Mouse (Mus musculus) bone marrow, adult 2 months (tissue): ENCODE results near the gene Nynrin. TPM values are rescaled to one million over a fixed set of nuclear protein-coding genes. Genes with fewer than 3 reads are reported as not detected.

Experiments
- H3K27ac ChIP-seq: fragments of 200-500 bp; 2 replicates; pipeline ENCODE4 v1.5.1; 2012; ENCODE audit warnings: low read depth, mild to moderate bottlenecking, control low read depth, inconsistent platforms, low read length; ENCODE audit not compliant: control insufficient read depth, poor library complexity, insufficient read depth
- H3K4me1 ChIP-seq: fragments of 200-500 bp; 2 replicates; pipeline ENCODE4 v1.6.1; 2011; ENCODE audit warnings: low read length; ENCODE audit not compliant: control insufficient read depth, insufficient read depth
- H3K4me3 ChIP-seq: fragments of 200-500 bp; replicated peaks from 2 replicates; pipeline ENCODE3; 2011; ENCODE audit warnings: mild to moderate bottlenecking, low read depth, low read length, control low read depth; ENCODE audit not compliant: control insufficient read depth
- CTCF ChIP-seq: fragments of 200-500 bp; IDR thresholded peaks from 2 replicates; pipeline ENCODE4 v1.5.1; 2011; ENCODE audit warnings: low read length, control low read depth; ENCODE audit not compliant: control insufficient read depth, insufficient read depth
- POLR2A ChIP-seq: fragments of 200-500 bp; IDR thresholded peaks from 2 replicates; pipeline ENCODE4 v1.6.1; 2011; ENCODE audit warnings: low read depth, mild to moderate bottlenecking, control low read depth, low read length, borderline replicate concordance; ENCODE audit not compliant: control insufficient read depth
- WGBS: fragments of 180-500 bp; shearing (Covaris S2); methylation state at CpG from one replicate; pipeline ENCODE4 v1.1.7; 2018; 5-methylcytosine and 5-hydroxymethylcytosine counted together
- polyA plus RNA-seq: library from polyadenylated mRNA; stranded (reverse); fragments of >200 nt; gene quantifications from 2 replicates; pipeline ENCODE4 v1.2.4, GENCODE M21; 2011; ENCODE audit warnings: low replicate concordance; ENCODE audit not compliant: missing spikeins, insufficient read depth, insufficient read length

Nynrin gene
- polyA plus RNA-seq, 1 experiment, result 1.3 TPM

GRCm38 (mm10) chr14:55833126-55833525 lies 20.7 kb upstream of the Nynrin start:
- Histone ChIP-seq H3K4me1 (no peaks in the 10 kb centered on the region), H3K27ac (no peak overlapping the region), H3K4me3 (no peak overlapping the region)
- 81% methylated on average over 4 of the region's 4 CpGs for WGBS
- no peak for TF ChIP-seq POLR2A
- TF ChIP-seq CTCF, result no peak

- 83% methylated on average over 5 of the region's 5 CpGs for WGBS
These were observed 18.8 kb upstream of the Nynrin start for GRCm38 (mm10) chr14:55834808-55835533.

GRCm38 (mm10) chr14:55838312-55838711 lies 15.5 kb upstream of the Nynrin start:
- Histone ChIP-seq H3K27ac (no peak overlapping the region), H3K4me3 (no peak overlapping the region), H3K4me1 (no peaks in the 10 kb centered on the region)
- TF ChIP-seq CTCF (no peak), POLR2A (no peak)
- 74% methylated on average over 5 of the region's 5 CpGs for WGBS

More at GRCm38 (mm10) chr14:55834808-55835533, 18.8 kb upstream of the Nynrin start:
- H3K4me3 ChIP-seq, result no peak overlapping the region
- H3K27ac ChIP-seq, result no peak overlapping the region
- no peaks in the 10 kb centered on the region for H3K4me1 ChIP-seq
- TF ChIP-seq CTCF (no peak), POLR2A (no peak)

- H3K27ac ChIP-seq, result no peak overlapping the region
- no peaks in the 10 kb centered on the region for H3K4me1 ChIP-seq
- no peak overlapping the region for H3K4me3 ChIP-seq
- TF ChIP-seq CTCF (no peak), POLR2A (no peak)
- WGBS, result 46% methylated on average over 4 of the region's 4 CpGs
These were observed 15.1 kb upstream of the Nynrin start for GRCm38 (mm10) chr14:55838740-55839139.

GRCm38 (mm10) chr14:55840853-55841366 lies 12.9 kb upstream of the Nynrin start:
- H3K27ac ChIP-seq, result no peak overlapping the region
- no peaks in the 10 kb centered on the region for H3K4me1 ChIP-seq
- TF ChIP-seq CTCF (no peak), POLR2A (no peak)
- H3K4me3 ChIP-seq, result no peak overlapping the region
- WGBS, result 68% methylated on average over 4 of the region's 4 CpGs

- H3K4me1 ChIP-seq, result no peaks in the 10 kb centered on the region
These were observed 11.0 kb upstream of the Nynrin start for GRCm38 (mm10) chr14:55842794-55843193.

GRCm38 (mm10) chr14:55845506-55846294 lies 8.1 kb upstream of the Nynrin start:
- Histone ChIP-seq H3K4me1 (no peaks in the 10 kb centered on the region), H3K27ac (no peak overlapping the region), H3K4me3 (no peak overlapping the region)
- 78% methylated on average over 9 of the region's 9 CpGs for WGBS
- no peak for TF ChIP-seq CTCF
- no peak for TF ChIP-seq POLR2A

More at GRCm38 (mm10) chr14:55842794-55843193, 11.0 kb upstream of the Nynrin start:
- TF ChIP-seq POLR2A, result no peak
- 62% methylated on average over 4 of the region's 4 CpGs for WGBS
- Histone ChIP-seq H3K27ac (no peak overlapping the region), H3K4me3 (no peak overlapping the region)

- H3K27ac ChIP-seq, result no peak overlapping the region
- WGBS, result 83% methylated on average over 6 of the region's 6 CpGs
These were observed 2.9 kb upstream of the Nynrin start for GRCm38 (mm10) chr14:55850885-55851284.

More at GRCm38 (mm10) chr14:55850885-55851284, 2.9 kb upstream of the Nynrin start:
- Histone ChIP-seq H3K4me3 (no peak overlapping the region), H3K4me1 (peaks cover 1% of the 10 kb centered on the region; the same call in 1 of the 2 replicates)
- TF ChIP-seq POLR2A (no peak), CTCF (no peak)
